Mouse (Mus musculus) megakaryocyte, embryonic 14.5 days (primary cell): ENCODE results near the gene Rpl21. TPM values are rescaled to one million over a fixed set of nuclear protein-coding genes. Genes with fewer than 3 reads are reported as not detected.

Experiments
- H3K27me3 ChIP-seq: replicated peaks from 2 replicates; pipeline ENCODE3; 2012; ENCODE audit warnings: inconsistent platforms
- H3K36me3 ChIP-seq: replicated peaks from 2 replicates; pipeline ENCODE3; 2012; ENCODE audit warnings: low read length, inconsistent platforms, mixed read lengths
- H3K4me1 ChIP-seq: 2 replicates; pipeline ENCODE4 v1.6.1; 2012; ENCODE audit warnings: inconsistent platforms
- H3K4me3 ChIP-seq: replicated peaks from 2 replicates; pipeline ENCODE3; 2012; ENCODE audit warnings: moderate library complexity, mild to moderate bottlenecking, inconsistent platforms
- H3K9me3 ChIP-seq: 2 replicates; pipeline ENCODE4 v1.6.1; 2012; ENCODE audit warnings: inconsistent platforms
- FLI1 ChIP-seq: IDR thresholded peaks from 2 replicates; pipeline ENCODE4 v1.6.1; 2012; ENCODE audit warnings: low read length, inconsistent platforms, mixed read lengths
- GATA1 ChIP-seq: IDR thresholded peaks from 3 replicates; pipeline ENCODE4 v1.6.1; 2012; ENCODE audit warnings: mixed read lengths, low read length, inconsistent platforms, borderline replicate concordance
- polyA plus RNA-seq: library from polyadenylated mRNA; stranded (reverse); fragments of >175 nt; gene quantifications from 2 replicates; pipeline ENCODE4 v1.2.3, GENCODE M21; 2012; ENCODE audit warnings: low replicate concordance; ENCODE audit not compliant: insufficient read depth

The Rpl21 gene
- 15.4 and 53.6 TPM in 2 replicates for polyA plus RNA-seq

DNA sequence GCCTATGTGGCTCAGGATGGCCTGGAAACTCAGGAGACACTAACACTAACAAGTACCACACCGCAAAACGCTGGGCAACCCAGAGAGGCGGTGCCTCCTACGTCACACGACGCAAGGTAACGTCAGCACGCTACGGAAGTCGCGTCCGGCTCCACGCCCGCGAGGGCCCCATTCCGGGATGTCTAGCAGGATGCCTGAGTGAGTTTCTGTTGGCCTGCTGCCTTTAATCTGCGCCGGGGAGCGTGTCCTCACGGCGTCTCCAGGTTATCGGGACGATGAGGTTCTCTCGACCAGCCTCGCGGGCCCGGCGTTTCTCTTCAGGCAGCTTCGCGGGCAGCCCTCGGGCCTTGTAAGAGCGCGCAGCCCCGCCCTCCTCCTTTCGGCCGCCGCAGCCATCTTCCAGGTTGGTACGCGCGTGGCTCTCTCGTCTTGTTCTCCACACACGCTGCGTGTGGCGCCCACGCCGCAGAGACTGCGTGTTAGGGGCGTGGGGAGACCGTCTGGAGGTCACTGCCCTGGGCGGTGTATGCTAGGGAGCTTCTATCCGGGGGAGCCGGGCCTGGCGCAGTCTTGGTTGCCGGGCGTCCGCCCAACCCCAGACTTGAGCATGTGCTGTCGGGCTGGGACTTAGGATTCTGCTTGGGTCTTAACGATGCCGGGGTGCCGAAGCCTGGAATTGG is at the start of gene Rpl21:
Rpl21 (plus strand) TSS at position 122 of the 680 bp plus-strand sequence.
- Histone ChIP-seq H3K36me3 (peaks cover 49% of the 10 kb centered on the region), H3K4me1 (peaks cover 45% of the 10 kb centered on the region), H3K27me3 (no peaks in the 10 kb centered on the region), H3K4me3 (peak within 1 kb of the TSS; percentile 98), H3K9me3 (no peaks in the 10 kb centered on the region)
- TF ChIP-seq GATA1 = no peak

DNA sequence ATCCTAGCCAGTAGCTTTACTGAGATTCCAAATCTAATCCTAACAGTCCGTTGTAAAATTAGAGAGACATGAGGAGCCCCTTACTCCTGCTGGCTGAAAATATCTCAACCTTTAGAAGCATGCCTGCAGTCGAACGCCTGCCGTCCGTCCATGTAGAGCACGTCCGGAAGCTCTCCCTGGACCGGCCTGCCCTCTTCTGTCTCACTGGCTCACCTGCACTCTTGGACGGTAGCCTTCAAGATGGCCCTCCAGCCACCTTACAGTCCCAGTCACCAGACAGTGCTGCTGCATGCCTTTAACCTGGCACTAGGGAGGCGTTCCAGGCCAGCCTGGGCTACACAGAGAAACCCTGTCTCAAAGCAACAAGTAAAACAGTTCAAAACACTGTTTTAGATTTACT is 49.4 kb upstream of the Rpl21 start:
- Histone ChIP-seq H3K9me3 (no peaks in the 10 kb centered on the region), H3K27me3 (no peaks in the 10 kb centered on the region), H3K4me3 (no peak overlapping the region), H3K4me1 (peaks cover 83% of the 10 kb centered on the region), H3K36me3 (peaks cover 19% of the 10 kb centered on the region)
- TF ChIP-seq FLI1 (no peak), GATA1 (no peak)

DNA sequence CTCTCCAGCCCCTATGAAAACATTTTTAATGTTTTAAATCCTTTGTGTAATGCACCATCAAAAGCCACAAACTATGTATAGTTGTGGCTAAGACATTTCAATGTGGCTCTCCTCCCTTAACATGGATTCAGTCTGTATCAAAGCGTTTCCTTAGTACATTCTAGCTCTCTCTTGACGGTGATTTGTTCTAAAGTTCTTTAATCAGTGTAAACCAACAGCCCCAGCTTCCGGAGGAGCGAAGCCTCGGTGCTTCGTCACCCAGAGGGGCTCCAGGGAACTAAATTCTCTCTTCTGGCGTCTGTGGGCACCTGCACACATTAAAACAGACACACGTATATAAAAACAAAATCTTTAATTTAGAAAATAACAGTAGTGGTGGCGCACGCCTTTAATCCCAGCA is 48.8 kb upstream of the Rpl21 start:
- H3K4me1 ChIP-seq = peaks cover 86% of the 10 kb centered on the region
- H3K4me3 ChIP-seq = no peak overlapping the region
- TF ChIP-seq FLI1 = no peak
- no peak for TF ChIP-seq GATA1
- no peaks in the 10 kb centered on the region for H3K27me3 ChIP-seq
- peaks cover 19% of the 10 kb centered on the region for H3K36me3 ChIP-seq
- no peaks in the 10 kb centered on the region for H3K9me3 ChIP-seq

DNA sequence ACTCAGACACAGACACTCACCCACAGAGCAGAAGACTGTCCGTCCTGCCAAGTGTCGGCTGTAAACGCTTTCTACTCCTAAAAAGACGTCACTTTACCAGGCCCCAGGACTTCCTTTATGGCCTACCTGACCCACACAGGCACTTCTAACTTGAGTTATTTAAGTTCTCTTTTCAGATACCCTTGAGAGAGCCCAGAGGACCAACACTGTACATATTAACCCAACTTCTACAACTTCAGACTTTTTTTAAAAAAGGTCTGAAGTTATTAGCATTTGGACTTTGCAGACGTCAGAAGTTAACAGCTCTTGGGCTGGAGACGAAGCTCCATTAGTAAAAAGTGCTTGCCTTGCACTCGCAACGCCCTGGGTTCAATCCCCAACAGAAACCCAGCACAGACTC is 46.6 kb upstream of the Rpl21 start:
- Histone ChIP-seq H3K4me3 (no peak overlapping the region), H3K4me1 (peaks cover 92% of the 10 kb centered on the region)
- TF ChIP-seq FLI1 (no peak), GATA1 (no peak)

DNA sequence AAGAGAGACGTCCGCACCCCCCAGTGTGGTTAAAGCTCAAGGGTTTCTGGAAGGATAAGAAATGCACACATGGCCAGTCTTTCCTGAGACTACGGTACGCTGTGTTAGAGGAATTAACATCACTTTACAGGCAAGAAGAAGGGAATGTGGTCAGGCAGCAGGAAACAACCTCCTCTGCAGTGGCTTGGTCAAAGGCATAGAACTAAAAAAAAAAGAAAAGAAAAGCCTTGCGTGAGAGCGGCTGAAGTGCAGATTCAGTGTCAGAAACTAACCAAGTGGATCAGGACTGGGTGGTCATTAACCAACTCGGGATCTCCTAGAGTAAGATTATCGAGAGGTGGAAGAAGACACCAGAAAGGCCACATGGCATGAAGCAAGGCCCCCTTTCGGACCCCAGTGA is 43.3 kb upstream of the Rpl21 start:
- peaks cover 91% of the 10 kb centered on the region for H3K4me1 ChIP-seq
- peak overlapping the region; percentile 80 for H3K4me3 ChIP-seq
- H3K9me3 ChIP-seq = no peaks in the 10 kb centered on the region
- TF ChIP-seq GATA1 (no peak), FLI1 (no peak)
- H3K27me3 ChIP-seq = no peaks in the 10 kb centered on the region
- peaks cover 3% of the 10 kb centered on the region for H3K36me3 ChIP-seq

More for the DNA sequence above, 46.6 kb upstream of the Rpl21 start:
- Histone ChIP-seq H3K9me3 (no peaks in the 10 kb centered on the region), H3K27me3 (no peaks in the 10 kb centered on the region), H3K36me3 (peaks cover 19% of the 10 kb centered on the region)

DNA sequence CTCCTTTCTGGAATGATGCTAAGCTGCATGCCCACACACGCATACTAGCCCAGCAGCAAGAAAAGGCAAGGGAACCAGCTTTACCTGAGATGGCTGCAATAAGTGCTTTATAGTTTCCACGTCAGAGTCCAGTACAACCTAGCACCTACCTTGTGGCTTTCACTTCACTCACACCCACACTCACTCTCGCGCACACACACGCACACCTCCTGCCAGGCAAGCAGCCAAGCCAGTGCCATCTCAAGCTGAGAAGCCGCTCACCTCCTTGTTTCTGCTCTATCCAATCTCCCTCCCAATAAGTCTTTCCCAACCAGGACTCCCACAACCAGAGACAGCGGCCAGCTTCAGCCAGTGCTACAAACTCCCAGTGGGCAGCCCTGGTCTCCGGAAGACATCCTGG is 41.7 kb upstream of the Rpl21 start:
- TF ChIP-seq FLI1 (no peak), GATA1 (no peak)
- Histone ChIP-seq H3K36me3 (peaks cover 3% of the 10 kb centered on the region), H3K27me3 (no peaks in the 10 kb centered on the region), H3K9me3 (no peaks in the 10 kb centered on the region), H3K4me3 (peak overlapping the region; percentile 2), H3K4me1 (peaks cover 83% of the 10 kb centered on the region)

DNA sequence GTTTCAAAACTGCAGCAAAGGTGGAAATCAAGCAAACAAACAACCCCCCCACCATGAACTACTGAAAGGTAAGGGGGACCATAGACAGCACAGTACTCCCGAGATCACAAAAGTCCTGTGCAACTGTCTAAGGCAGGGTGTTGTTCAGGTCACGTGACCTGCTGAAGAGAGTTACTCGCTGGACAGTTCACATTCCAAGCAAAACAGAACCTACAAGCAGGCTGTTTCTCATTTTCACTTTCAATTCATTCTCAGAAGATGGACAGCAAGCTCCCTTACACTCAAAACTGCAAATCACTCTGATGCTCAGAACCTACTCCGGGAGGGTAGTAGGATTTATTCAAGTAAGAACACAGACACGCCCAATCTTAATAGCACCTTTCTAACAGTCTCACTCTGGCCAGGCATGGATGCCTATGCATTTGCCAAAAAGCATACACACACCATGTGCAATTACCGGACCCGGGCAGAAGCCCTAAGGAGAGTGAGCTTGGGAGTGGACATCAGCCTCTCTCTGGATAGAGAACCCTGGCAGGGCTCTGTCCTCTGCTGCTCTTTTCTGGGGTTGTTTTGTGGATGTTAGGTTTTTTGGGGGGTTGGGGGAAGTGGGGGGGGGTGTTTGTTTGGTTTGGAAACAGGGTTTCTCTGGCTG is 40.4 kb upstream of the Rpl21 start:
- Histone ChIP-seq H3K27me3 (no peaks in the 10 kb centered on the region), H3K36me3 (peaks cover 3% of the 10 kb centered on the region), H3K9me3 (no peaks in the 10 kb centered on the region), H3K4me3 (peak overlapping the region; percentile 86), H3K4me1 (peaks cover 76% of the 10 kb centered on the region)
- no peak for TF ChIP-seq GATA1
- no peak for TF ChIP-seq FLI1

DNA sequence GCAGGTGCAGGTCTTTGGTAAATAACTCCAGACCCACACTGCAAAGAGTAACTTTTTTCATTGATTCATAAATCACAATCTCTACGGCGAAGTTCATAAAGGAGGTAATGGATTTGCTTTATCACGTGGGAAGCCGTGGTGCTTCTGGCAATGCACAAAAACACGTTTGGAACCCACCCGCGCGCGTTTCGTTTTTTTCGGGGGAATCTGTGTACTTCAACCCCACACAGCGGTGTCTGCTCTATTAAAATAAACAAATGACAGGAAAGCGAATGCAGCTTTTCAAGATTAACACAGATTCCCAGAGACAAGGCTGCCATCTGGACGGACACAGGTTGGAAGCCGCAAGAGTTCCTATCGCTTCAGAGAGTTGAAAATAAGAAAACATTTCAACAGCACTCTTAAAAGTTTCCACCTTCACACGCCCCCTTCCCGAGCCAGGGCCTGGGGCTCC is 39.0 kb upstream of the Rpl21 start:
- Histone ChIP-seq H3K36me3 (no peaks in the 10 kb centered on the region), H3K27me3 (no peaks in the 10 kb centered on the region), H3K4me3 (peak overlapping the region; percentile 94), H3K9me3 (no peaks in the 10 kb centered on the region), H3K4me1 (peaks cover 75% of the 10 kb centered on the region)
- TF ChIP-seq GATA1 = no peak
- no peak for TF ChIP-seq FLI1

DNA sequence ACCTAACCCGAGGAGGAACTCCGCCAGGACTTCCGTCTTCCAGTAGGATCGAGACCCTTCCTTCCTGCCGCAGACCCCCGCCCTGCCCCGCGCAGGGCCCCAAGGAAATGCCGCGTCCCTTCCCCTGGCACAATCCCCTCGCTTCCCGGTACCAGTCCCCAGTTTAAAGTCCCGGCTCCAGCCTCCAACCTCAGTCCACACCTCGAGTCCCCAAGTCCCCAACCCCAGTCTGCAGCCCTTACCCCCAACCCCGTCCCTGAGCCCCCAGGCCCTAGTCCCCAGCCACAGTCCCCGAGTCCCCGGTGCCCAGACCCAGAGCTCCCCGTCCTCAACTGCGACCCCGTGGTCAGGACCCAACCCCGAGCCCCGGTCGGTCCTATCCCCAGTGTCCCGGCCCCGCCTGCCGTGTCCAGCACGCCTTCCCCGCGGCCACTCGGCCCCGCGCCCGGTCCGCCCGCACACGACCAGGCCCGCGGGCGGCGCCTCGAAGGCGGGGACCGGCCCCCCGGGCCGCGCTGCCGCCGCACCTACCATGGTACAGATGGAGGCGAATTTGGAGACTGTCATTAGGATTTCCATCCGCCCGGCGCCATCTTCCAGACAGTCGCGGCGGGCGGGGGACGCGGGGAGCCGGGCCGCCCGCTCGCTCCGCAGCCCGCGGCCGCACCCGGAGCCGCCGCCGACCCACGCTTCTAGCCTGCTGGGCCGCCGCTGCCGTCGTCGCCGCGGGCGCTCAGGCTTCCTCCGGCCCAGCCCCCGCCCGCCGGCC is 38.4 kb upstream of the Rpl21 start:
- TF ChIP-seq FLI1 (no peak), GATA1 (no peak)
- H3K4me3 ChIP-seq = peak overlapping the region; percentile 94
- H3K36me3 ChIP-seq = no peaks in the 10 kb centered on the region
- H3K27me3 ChIP-seq = no peaks in the 10 kb centered on the region
- H3K4me1 ChIP-seq = peaks cover 73% of the 10 kb centered on the region
- no peaks in the 10 kb centered on the region for H3K9me3 ChIP-seq

DNA sequence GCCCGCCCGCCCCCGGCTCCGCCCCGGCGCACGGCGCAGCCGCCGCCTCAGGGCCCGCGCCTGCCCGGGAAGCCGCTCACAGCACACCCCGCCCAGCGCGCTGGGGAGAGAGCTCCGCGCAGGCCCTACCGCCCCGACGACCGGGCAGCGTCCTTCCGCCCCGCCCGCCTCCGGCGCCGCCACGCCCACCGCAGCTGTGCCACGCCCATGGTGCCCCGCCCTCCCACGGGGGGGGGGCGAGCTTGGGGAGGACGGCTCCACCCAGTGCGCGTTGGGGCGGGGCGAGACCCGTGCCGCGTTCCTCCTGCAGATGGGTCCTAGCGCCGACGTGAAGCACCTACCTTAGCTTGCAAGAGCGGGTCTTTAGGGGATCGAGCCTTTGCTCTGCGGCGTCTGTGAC is 37.8 kb upstream of the Rpl21 start, which contains the start of gene Usp12:
Usp12 (minus strand) TSS at position 154 of the 400 bp plus-strand sequence.
- Histone ChIP-seq H3K27me3 (no peaks in the 10 kb centered on the region), H3K4me3 (peak within 1 kb of the TSS; percentile 94), H3K36me3 (no peaks in the 10 kb centered on the region), H3K9me3 (no peaks in the 10 kb centered on the region), H3K4me1 (peaks cover 67% of the 10 kb centered on the region)
- TF ChIP-seq FLI1 (no peak), GATA1 (no peak)
